ENCODE assay signal across 18 mouse cellular contexts in the genomic region with DNA sequence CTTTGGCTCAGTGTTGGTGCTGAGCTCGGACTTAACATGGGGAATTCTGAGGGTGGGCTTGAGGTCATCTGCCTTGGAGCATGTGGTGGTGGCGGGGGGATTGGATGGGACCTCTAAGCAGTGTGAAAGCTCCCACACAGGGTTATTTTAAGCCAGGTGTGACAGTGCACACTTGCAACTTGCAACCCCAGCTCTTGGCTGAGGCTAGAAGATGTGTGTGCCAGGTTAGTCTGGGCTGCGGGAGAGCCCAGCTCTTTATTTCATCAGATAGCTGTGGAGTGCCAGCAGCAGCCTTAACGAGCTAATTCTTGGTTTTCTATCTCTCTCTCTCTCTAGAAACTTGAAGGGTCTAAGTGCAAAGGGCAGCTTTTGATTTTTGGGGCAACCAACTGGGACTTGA. TPM values are rescaled to one million over a fixed set of nuclear protein-coding genes. Genes with fewer than 3 reads are reported as not detected.
DNase-seq lines count a peak whose midpoint lies in the region; ATAC-seq and TF ChIP-seq lines count a peak whose summit lies in the region.
"Had no signal": no experiment of that assay in that cellular context is flagged by ENCODE, and none has a peak within 500 bp of the region (broad histone marks: within the 10 kb centered on the region; RNA-seq: fewer than 3 reads in every experiment).

No protein-coding gene starts in this region.

- no peak for TF ChIP-seq CTCF in liver, adult 2 months (IDR thresholded peaks at IDR 0.05; ENCODE audit: low read depth, low read length)

- intact Hi-C loops in gastrocnemius, postnatal 14 days (cut with DNase I; ENCODE audit: low total_unique reads): no loop called here

- 49% methylated on average over 4 of the region's 4 CpGs for WGBS in liver, adult 2 months
- WGBS in intestine, embryonic 15.5 days: 65% methylated on average over 4 of the region's 4 CpGs
- WGBS in neural tube, embryonic 15.5 days: 82% methylated on average over 4 of the region's 4 CpGs

- H3K4me3 ChIP-seq in liver, adult 2 months (ENCODE audit: insufficient read depth, low read depth, low read length): no peak overlapping the region
- no peak overlapping the region for H3K4me3 ChIP-seq in intestine, embryonic 15.5 days (replicated peaks)
- H3K4me3 ChIP-seq in neural tube, embryonic 15.5 days (replicated peaks): no peak overlapping the region
- H3K4me3 ChIP-seq: embryonic facial prominence, embryonic 12.5 days; forebrain, embryonic 15.5 days; kidney, embryonic 15.5 days; layer of hippocampus, adult 2 months had no signal

- H3K36me3 ChIP-seq in liver, adult 2 months (ENCODE audit: control insufficient read depth, insufficient read depth, low read length): no peaks in the 10 kb centered on the region; the same call in 1 of the 2 replicates
- peaks cover 36% of the 10 kb centered on the region for H3K36me3 ChIP-seq in intestine, embryonic 15.5 days
- H3K36me3 ChIP-seq in neural tube, embryonic 15.5 days: peaks cover 55% of the 10 kb centered on the region

- H3K27ac ChIP-seq in liver, adult 2 months (replicated peaks; ENCODE audit: insufficient read depth, low read depth, low read length): no peak overlapping the region
- H3K27ac ChIP-seq in intestine, embryonic 15.5 days: peak overlapping the region; percentile 55
- H3K27ac ChIP-seq in neural tube, embryonic 15.5 days (replicated peaks): 0 out of 2 replicates have a peak overlapping the region, but pooled peaks have one; percentile 0
- H3K27ac ChIP-seq: embryonic facial prominence, embryonic 12.5 days; forebrain, embryonic 15.5 days; kidney, embryonic 15.5 days; layer of hippocampus, adult 2 months; macrophage had no signal

- peak overlapping the region; percentile 36 for H3K4me2 ChIP-seq in intestine, embryonic 15.5 days (replicated peaks)
- no peak overlapping the region for H3K4me2 ChIP-seq in neural tube, embryonic 15.5 days
- H3K4me2 ChIP-seq: embryonic facial prominence, embryonic 12.5 days; forebrain, embryonic 15.5 days; kidney, embryonic 15.5 days; liver, embryonic 11.5 days had no signal

- H3K9me3 ChIP-seq in intestine, embryonic 15.5 days: no peaks in the 10 kb centered on the region
- H3K9me3 ChIP-seq in neural tube, embryonic 15.5 days (replicated peaks): no peaks in the 10 kb centered on the region
- H3K9me3 ChIP-seq: embryonic facial prominence, embryonic 12.5 days; forebrain, embryonic 15.5 days; kidney, embryonic 15.5 days had no signal

- peaks cover 21% of the 10 kb centered on the region for H3K79me2 ChIP-seq in liver, adult 2 months (ENCODE audit: control insufficient read depth, insufficient read depth, low read length)

- no peak overlapping the region for H3K9ac ChIP-seq in liver, adult 2 months (ENCODE audit: low read depth, low read length)
- H3K9ac ChIP-seq in intestine, embryonic 15.5 days: no peak overlapping the region
- no peak overlapping the region for H3K9ac ChIP-seq in neural tube, embryonic 15.5 days (replicated peaks)
- H3K9ac ChIP-seq: embryonic facial prominence, embryonic 12.5 days; forebrain, embryonic 15.5 days; kidney, embryonic 15.5 days had no signal

- DNase-seq in gastrocnemius, postnatal 25 days: peak; percentile 40
- DNase-seq in gastrocnemius, postnatal 14 days: no peak
- peak; percentile 46 for DNase-seq in liver, adult 2 months (ENCODE audit: extremely low read depth, low read depth, low spot score)
- DNase-seq in liver: no peak
- no peak for DNase-seq in adrenal gland, adult 18-20 months (ENCODE audit: low spot score in 2 of 2)
- DNase-seq: cerebellum, postnatal 25 days; midbrain, embryonic 14.5 days; spleen, adult 18-20 months had no signal

- TF ChIP-seq POLR2A in liver, adult 2 months (IDR thresholded peaks at IDR 0.05; ENCODE audit: extremely low read depth, insufficient read depth, low read length): no peak

- H3K4me1 ChIP-seq in liver, adult 2 months (ENCODE audit: control insufficient read depth, insufficient read depth, low read length): peaks cover 17% of the 10 kb centered on the region
- peaks cover 50% of the 10 kb centered on the region for H3K4me1 ChIP-seq in intestine, embryonic 15.5 days (replicated peaks)
- H3K4me1 ChIP-seq in neural tube, embryonic 15.5 days: peaks cover 55% of the 10 kb centered on the region

- ATAC-seq in intestine, embryonic 15.5 days: no peak
- ATAC-seq in neural tube, embryonic 15.5 days (ENCODE audit: low FRiP score): no peak
- ATAC-seq: forebrain, embryonic 15.5 days; hindbrain, embryonic 16.5 days had no signal

- no peaks in the 10 kb centered on the region for H3K27me3 ChIP-seq in liver, adult 2 months (ENCODE audit: control insufficient read depth, insufficient read depth, low read length)
- no peaks in the 10 kb centered on the region for H3K27me3 ChIP-seq in intestine, embryonic 15.5 days (replicated peaks)
- H3K27me3 ChIP-seq in neural tube, embryonic 15.5 days (replicated peaks): no peaks in the 10 kb centered on the region
- H3K27me3 ChIP-seq: embryonic facial prominence, embryonic 12.5 days; forebrain, embryonic 15.5 days; kidney, embryonic 15.5 days had no signal

RNA-seq across cellular contexts. Expression of a gene that starts 7.3 kb away (rescaled TPM):
- total RNA-seq in gastrocnemius, postnatal 25 days (2021): 1 to 10 TPM; 8.4 to 9.8 TPM
- 10 to 100 TPM; 14.2 to 19.3 TPM for total RNA-seq in gastrocnemius, postnatal 14 days (2021)
- 5.3 and 7.2 TPM in 2 replicates for total RNA-seq in liver, adult 2 months (2014; rRNA removed)
- 14.3 and 16.3 TPM in 2 replicates for polyA plus RNA-seq in liver, adult 2 months (2012; rRNA removed)
- 37.8 and 43.8 TPM in 2 replicates for polyA plus RNA-seq in intestine, embryonic 15.5 days (2015; fragmentation: Nextera tagmentation; extraction: Ambion mirVana)
- 16.7 and 16.8 TPM in 2 replicates for polyA plus RNA-seq in neural tube, embryonic 15.5 days (2015; fragmentation: Nextera tagmentation; extraction: Ambion mirVana)
- 10 to 100 TPM; 46.4 to 72.2 TPM for total RNA-seq in adrenal gland, adult 18-20 months (2021)

RNA-seq across cellular contexts. Expression of a gene that starts 34.8 kb away (rescaled TPM):
- total RNA-seq in gastrocnemius, postnatal 25 days (2021): not detected
- total RNA-seq in gastrocnemius, postnatal 14 days (2021): not detected
- not detected in 2 replicates for total RNA-seq in liver, adult 2 months (2014; rRNA removed)
- polyA plus RNA-seq in liver, adult 2 months (2012; rRNA removed): not detected in 2 replicates
- 0.11 and 0.15 TPM in 2 replicates for polyA plus RNA-seq in intestine, embryonic 15.5 days (2015; fragmentation: Nextera tagmentation; extraction: Ambion mirVana)
- polyA plus RNA-seq in neural tube, embryonic 15.5 days (2015; fragmentation: Nextera tagmentation; extraction: Ambion mirVana): 0.65 TPM in 1 of 2 replicates, not detected in the other
- not detected for total RNA-seq in adrenal gland, adult 18-20 months (2021)
- total RNA-seq: granulocyte monocyte progenitor cell, adult 5-6 weeks; layer of hippocampus, adult 2 months had no signal
- polyA plus RNA-seq: embryonic facial prominence, embryonic 12.5 days; hindbrain, embryonic 16.5 days; kidney, embryonic 15.5 days; liver, embryonic 11.5 days; macrophage; midbrain, embryonic 14.5 days had no signal

RNA-seq across cellular contexts. Expression of a gene that starts 41.8 kb away (rescaled TPM):
- 10 to 100 TPM; 36.2 to 51.3 TPM for total RNA-seq in gastrocnemius, postnatal 25 days (2021)
- total RNA-seq in gastrocnemius, postnatal 14 days (2021): 10 to 100 TPM; 39.2 to 49.0 TPM
- total RNA-seq in liver, adult 2 months (2014; rRNA removed): 17.7 and 25.5 TPM in 2 replicates
- polyA plus RNA-seq in liver, adult 2 months (2012; rRNA removed): 54.4 and 69.9 TPM in 2 replicates
- 15.3 and 16.2 TPM in 2 replicates for polyA plus RNA-seq in intestine, embryonic 15.5 days (2015; fragmentation: Nextera tagmentation; extraction: Ambion mirVana)
- 23.6 and 26.4 TPM in 2 replicates for polyA plus RNA-seq in neural tube, embryonic 15.5 days (2015; fragmentation: Nextera tagmentation; extraction: Ambion mirVana)
- 10 to 100 TPM in 1 of 2 experiments, 1 to 10 TPM in 1; 6.7 to 10.7 TPM for total RNA-seq in adrenal gland, adult 18-20 months (2021)

Comparison
In these comparisons a context has a peak if more than half of its experiments do, and no peak if none do; other contexts are left out.
1. DNase-seq: peak in gastrocnemius, postnatal 25 days (single experiment) and liver, adult 2 months (single experiment); none in gastrocnemius, postnatal 14 days (single experiment), liver (single experiment) and adrenal gland, adult 18-20 months (0 of 2).